Mouse (Mus musculus) bone marrow macrophage, adult 2 months (primary cell): Measurements from ENCODE around the gene Lcn12.

ENCODE experiments used
- CTCF ChIP-seq: IDR thresholded peaks from 2 replicates; pipeline ENCODE4 v1.5.1; 2012; ENCODE audit warnings: low read depth, mild to moderate bottlenecking, low read length, moderate library complexity
- POLR2A ChIP-seq: IDR thresholded peaks from 2 replicates; pipeline ENCODE4 v1.6.1; 2012; ENCODE audit warnings: mild to moderate bottlenecking, low read depth, low read length, borderline replicate concordance

- TF ChIP-seq CTCF = no peak
- no peak for TF ChIP-seq POLR2A
Measured at GRCm38 (mm10) chr2:25460551-25461309, 33.0 kb downstream of the Lcn12 start, which contains the start of gene Paxx.
